Mouse (Mus musculus) cerebellum, postnatal 10 days (tissue): ENCODE data around the gene Bloc1s1.

Experiments used
- DNase-seq, 2 experiments: peaks; one replicate each; pipeline ENCODE4 v3.0.0; 2021; ENCODE audit warnings: mixed read lengths in 2 of 2

Gene Bloc1s1

DNA sequence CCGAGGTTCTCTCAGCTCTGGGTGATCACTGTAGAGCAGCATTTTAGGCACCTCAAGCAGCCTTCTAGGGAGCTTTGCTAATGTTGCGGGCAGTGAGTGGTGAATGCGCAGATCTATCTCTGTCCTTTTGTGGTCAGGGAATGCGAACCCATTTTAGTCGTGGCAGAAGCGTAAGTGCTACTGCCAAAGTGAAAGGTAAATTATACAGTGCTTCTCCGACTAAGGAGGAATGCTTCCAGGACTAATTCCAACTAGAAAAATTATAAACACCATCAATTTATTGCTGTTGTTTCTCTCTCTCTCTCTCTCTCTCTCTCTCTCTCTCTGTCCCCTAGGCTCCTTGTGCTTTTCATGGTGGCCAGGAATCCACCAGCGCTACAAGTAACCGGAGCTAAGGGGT is at the start of gene Bloc1s1:
Bloc1s1 (minus strand) TSS at position 101 of the 400 bp plus-strand sequence.
- DNase-seq, result no peak

DNA sequence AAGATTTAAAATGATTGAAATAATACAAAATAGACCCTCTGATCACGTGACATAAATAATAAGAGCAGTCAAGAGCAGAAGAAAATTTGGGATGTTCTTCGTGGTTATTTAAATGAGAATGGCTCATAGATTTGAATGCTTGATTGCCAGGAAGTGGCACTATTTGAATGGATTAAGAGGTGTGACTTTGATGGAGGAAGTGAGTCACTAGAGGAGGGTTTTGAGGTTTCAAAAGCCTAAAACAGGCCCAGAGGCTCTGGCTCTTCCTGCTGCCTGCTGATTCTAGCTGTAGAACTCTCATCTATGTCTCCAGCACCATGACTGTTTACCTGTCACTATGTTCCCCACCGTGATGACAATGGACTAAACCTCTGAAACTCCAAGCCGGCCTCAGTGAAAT is 49.0 kb upstream of the Bloc1s1 start:
- DNase-seq, result no peak

DNA sequence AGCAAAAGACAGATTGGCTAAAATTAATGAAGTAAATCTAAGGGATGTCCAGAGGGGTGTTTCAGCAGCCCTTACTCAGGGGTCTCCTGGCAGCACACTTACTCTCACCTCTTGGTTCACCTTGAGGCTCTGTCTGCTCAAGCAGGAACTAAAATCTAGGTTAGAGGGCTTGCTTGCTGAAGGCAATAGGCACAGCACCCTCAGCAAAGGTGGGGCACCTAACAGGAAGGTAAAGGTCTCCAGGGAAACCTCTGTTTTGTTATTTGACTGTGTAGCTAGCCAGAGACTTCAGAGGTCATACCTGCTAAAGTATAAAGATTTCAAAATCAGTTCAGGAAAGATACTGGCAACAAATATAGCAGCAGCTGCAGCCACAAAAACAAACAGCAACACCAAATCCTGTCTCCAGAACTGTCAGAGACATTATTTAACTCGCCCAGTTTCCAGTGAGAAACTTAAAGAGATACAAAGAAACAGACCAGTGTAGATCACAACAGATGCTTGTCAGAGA is 47.0 kb upstream of the Bloc1s1 start:
- no peak for DNase-seq

DNA sequence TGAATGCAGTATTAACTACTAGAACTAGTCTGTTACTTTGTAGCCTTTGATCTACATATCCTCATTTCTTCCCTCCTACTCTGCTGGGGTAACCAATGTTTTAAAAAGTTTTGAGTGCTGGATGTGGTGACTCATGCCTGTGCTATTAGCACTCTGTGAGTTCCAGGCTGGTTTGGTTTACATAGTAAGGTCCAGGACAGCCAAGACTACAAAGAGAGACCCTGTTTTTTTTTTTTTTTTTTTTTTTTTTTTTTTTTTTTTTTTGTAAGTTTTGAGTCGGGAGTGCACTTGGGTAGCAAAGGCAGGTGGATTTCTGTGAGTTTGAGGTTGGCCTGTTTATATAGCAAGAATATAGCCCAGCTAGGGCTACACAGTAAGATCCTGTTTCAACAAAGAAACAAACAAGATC is 44.5 kb upstream of the Bloc1s1 start:
- DNase-seq, result no peak

DNA sequence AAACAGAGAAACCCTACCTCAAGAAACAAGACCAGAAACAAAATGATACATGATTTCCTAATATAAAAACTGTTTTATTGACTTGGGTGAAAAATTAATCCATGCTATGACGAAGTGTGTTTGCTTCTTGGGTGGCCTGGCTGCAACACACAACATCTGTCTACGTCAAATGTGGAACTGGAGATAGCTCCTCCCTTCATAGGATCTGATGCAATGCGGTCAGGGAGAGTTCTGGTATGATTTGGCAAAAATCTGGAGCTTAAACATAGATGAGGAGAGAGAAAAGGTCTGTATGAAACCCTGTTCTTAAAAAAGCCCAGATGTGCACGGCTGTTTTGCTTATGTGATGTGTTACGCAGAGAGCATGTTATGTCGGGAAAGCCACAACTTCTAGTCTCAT is 42.0 kb upstream of the Bloc1s1 start:
- no peak for DNase-seq

DNA sequence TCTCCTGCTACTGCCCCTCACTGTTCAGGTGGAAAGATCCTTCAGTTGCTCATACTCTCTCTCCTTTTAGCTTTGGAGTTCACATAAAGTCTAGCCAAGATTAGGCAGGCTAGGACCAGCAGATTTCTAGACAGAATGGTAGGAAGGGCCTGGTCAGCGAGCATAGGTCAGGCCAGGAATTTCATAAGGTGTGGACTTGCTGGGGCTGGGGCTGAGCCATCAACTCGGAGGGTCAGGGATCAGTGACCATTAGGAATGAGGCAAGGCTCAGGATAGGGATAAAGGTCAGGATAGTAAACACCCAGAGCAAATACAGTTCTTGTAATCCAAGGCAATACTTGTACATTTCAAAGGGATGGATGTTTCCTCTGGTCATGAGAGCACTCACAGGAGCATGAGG is 41.1 kb upstream of the Bloc1s1 start:
- no peak for DNase-seq

DNA sequence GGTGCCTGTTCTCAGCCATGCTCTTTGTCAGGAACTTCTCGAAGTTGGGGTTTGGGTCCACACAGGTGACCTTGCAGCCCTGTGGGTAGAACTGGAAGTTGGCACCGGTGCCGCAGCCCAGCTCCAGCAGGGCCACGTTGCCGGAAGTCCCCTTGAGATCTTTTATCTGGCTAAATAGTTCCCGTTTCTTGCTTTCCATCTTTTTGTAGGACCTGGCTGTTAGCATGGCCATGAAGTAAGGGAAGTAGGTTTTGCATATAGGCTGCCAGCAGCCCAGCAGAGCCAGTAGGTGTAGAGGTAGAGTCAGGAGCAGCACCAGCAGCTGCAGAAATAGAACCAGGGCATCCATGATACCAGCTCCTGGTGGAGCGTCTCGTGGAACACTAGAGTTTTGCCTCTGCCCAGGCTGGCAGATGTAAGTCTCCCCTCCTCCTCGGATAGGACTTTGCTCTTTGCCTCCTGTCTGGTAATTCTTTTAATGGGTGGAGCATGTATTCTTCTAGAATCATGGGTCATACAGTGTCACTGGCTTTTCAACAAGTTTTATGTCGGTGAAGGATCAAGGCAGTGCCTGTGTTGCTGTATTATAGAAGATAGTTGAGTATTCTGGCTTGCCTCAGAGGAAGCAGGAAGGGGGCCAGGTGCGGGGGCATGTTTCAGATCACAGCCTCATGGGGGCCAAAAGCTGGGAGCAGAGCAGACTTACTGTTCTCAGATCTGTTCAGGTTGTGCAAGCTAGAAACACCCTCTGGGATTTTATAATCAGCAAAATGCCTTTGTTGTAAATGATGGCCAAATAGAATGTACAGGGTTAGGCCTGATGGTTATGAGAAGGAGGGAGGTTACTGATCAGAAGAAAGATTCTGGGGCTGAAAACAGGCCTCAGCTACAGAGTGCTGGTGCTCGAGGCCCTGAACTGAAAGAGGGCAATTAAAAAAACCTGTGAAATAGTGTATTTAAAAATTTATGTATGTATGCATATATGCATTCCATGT is 37.1 kb upstream of the Bloc1s1 start, which contains the start of gene Mettl7b:
Mettl7b (minus strand) TSS at position 399 of the 995 bp plus-strand sequence.
- no peak for DNase-seq

DNA sequence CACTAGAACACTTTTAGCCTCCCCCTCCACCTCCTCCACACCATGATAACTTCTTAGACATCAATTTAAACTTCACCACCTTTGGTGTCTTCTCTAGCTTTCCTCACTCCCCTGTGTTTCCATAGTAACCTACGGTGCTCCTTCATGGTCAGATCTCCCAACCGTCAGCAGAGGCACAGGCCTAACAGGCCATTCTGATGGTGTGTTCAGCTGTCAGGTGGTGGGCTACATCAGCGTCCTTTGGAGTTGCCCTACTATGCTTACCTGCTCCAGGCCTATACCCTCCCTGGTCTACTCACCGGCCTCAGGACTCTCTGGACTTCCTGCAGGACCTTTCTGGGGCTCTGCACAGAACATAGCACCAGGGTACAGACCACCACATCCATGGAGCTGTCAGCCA is 36.3 kb upstream of the Bloc1s1 start:
- DNase-seq, result no peak

DNA sequence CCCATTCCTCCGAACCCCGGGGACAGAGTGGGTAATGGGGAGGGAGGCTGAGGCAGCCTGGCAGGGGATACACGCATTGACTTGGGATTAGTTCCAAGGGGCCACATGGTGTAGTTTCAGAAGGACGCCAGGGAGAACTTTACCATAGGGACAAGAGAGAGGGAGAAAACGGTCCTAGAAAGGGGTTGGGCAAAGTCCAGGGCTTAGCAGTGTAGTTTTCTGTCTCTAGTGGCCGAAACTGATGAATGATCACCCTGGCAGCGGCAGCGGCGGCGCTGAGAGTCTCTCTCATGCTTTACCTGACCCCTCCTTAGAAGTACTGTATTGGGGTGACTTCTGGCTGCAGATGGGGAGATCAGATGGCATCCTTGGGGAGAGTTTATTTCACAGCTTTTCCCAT is 34.5 kb upstream of the Bloc1s1 start:
- DNase-seq, result no peak

DNA sequence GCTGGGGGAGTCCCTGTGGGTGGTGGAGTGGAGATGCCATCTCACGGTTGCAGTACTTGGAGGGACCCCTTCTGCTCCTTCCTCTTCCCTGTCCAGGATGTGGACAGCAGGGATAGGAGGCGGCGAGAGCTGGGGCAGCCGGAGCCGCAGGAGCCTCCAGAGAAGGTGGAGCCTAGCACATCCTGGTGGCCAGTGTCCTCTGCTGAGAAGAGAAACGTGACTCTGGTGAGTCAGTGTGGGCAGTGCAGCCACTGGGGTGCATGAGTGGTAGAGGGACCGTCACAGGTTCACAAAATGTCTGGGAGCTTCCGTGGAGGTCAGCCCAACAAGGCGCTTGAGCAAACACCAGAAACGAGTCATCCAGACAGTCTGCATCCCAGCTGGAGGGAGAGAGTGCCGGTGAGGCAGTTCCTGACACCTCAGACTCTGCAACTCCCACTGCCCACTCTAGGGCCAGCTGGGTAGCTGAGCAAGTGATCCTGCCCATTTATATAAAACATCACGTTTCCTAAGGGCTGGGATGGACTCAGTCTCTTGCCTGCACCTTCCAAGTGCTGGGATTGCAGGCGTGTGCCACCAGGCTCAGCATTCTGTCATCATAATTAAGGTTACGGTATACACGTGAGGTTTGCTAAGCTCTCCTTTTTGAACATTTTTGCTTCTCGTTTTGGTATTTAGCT is 26.5 kb upstream of the Bloc1s1 start:
- no peak for DNase-seq

DNA sequence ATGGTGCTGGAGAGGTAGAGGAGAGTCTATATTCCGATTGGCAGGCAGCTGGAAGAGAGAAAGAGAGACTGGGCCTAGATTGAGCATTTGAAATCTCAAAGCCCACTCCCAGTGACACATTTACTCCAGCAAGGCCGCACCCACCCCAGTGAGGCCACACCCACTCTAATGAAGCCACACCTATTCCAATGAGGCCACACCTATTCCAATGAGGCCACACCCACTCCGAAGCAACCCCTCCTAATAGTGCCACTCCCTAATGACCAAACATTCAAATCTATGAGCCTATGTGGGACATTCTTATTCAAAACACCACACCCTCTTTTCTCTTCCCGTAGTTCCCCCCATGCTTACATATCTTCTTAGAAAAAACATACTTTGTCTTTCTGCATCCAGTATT is 23.7 kb upstream of the Bloc1s1 start:
- DNase-seq, result no peak

DNA sequence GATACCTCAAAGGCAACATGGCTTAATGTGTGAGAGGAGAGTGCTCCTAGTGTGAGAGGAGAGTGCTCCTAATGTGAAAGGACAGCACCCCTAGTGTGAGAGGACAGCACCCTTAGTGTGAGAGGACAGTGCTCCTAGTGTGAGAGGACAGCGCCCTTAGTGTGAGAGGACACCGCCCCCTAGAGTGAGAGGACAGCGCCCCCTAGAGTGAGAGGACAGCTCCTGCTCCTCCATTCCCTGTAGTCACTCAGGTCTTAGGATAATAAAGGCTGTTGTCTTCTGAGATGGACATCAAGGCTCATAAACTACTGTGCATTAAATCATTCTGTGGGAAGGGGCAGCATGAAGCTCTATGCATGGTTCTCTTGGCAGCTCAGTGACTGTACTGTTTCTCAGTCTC is 21.8 kb upstream of the Bloc1s1 start:
- peak; percentile 78 to 79 for DNase-seq

DNA sequence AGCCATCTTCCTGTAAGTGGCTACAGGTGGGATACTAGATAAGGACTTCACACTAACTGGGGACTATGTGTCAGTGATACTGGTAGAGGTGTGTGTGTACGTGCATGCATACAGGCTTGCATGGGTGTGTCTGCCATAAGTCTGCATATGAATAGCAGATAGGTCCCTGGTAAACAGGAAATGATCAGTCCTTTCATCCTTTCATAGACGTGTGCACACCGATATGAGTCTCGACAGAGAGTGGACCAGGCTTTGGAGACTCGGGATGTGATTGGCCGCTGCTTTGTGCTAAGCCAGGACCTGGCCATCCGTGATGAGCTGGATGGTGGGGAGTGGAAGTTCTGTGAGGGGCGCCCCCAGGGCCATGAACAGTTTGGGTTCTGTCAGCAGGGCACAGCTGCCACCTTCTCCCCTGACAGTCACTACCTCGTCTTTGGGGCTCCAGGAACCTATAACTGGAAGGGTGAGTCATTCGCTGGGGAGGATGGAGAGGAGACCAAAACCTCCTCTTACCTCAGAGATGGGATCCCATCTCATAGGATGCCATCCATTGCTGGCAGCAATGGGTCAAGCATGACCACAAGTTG is 16.7 kb upstream of the Bloc1s1 start:
- DNase-seq, result no peak

DNA sequence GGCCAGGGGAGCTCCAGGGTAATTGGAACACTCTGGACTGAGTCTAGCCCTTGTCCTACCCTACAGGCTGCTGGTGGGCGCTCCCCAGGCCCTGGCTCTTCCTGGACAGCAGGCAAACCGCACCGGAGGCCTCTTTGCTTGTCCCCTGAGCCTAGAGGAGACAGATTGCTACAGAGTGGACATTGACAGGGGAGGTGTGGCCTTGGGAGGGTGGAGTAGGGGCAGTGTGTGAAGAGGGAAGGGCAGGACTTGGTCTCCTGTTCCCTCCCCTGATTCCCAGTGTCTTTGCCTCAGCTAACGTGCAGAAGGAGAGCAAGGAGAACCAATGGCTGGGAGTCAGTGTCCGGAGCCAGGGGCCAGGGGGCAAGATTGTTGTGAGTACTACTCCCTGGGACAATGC is 15.1 kb upstream of the Bloc1s1 start:
- peak; percentile 50 to 58 for DNase-seq

DNA sequence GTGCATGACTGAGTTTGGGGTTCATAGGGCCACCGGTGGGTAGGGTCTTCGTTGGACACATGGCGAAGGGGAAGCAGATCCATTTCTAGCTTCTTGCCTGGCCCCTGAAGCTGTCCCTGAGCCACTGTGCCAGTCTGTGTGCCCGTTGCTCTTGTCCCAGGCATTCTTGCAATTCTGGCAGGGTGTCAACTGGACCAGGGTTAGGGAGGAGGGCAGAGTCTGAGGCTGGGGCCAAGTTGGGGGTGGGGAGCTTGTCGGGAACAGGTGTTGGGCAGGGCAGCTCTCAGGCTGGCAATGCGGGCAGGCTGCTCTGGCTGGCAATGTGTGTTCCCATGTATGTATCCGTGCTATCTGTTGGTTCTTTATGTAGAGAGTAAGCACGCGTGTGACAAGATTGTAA is 14.6 kb upstream of the Bloc1s1 start:
- peak; percentile 99 to 100 for DNase-seq

DNA sequence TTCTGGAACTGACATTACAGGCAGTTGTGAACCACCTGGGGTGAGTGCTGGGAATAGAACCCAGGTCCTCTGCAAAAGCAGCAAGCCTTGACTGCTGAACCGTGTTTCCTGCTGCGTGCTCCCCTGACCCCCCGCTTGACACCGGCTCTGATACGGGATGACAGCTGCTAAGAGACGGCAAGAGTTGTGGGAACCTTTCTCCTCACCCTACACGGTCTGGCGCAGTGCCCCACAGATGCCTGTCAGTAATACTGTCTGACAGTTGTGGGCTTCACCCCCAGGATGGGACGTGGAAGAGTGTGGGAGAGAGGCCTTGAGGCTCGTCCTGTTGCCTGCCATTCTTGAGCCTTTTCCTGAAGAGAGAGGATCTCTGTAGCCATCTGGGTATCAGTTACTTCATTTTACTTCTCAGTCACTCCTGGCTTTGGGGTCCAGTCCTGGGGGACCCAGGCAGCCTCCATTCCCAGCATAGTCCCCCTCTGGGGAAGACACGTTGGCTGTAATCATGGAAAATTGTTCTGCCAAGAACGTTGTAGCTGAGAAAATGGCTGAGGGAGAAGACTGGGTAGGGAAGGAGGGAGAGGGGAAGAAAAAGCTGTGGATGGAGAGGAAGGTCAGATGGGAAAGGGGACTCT is 14.0 kb upstream of the Bloc1s1 start:
- peak; percentile 73 to 75 for DNase-seq

DNA sequence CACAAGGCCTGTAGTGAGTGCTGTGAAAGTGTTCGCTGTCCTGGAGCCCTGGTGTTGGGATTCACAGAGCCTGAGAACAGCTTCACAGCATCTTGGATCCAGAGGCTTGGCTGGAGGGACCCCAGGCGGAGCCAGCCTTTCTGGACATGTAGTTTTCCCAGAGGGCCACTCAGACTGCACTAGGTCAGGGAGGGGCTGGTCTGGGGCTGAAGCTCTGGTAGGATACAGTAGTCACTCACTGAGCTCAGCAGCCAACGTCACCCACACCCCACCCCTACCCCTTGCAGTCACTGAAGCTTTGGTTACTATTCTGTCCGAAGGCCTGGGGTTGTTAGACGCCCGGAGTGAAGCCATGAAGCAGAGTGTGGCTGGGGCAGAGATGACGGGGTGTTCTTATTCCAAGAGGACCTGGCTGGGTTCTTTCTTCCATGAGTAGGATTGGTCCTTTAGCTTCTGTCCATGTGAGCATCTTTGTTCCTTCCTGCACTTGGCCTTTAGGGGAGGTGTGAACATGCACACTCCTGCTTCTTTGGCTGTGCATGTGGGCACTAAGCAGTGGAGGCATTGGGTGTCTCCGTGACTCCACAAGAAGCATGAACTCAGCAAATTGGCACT is 12.1 kb upstream of the Bloc1s1 start:
- DNase-seq, result peak; percentile 60 to 62

DNA sequence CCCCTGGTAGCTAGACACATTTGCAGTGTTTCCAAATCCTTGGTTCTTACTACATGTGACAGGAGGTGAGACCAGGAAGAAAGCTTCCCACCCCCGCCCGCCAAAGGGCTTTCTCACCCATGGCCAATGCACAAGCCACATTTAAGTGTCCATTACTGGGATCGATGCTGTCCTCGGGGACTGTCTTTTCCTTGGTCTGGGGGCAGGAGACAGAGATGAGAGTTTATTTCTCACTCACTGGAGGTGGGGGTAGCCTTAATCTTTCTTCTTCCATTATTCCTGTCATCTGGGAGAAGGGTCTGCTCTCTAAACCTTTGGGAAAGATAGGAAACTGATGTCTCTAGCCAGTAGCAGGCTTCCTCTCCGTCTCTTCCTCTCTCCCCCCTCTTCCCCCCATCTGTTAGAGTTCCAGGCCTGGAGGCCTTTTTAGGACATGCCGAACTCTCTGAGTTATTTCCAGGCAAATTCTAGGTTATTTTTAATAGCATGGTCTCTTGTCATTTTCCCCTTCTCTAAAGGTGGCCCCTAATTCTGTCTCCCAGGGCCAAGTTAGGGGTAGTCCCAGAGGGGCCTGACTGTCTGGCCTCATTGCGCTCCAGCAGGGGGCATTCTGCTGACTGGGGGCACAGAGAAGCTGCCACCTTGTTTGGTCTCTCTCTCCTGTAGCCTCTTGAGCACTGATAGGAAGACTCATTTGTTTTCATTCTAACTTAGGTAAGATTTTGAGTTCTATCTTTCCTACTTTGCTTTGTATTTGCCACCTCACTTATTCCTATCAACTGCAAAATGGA is 11.4 kb upstream of the Bloc1s1 start:
- DNase-seq, result peak; percentile 61 to 65

DNA sequence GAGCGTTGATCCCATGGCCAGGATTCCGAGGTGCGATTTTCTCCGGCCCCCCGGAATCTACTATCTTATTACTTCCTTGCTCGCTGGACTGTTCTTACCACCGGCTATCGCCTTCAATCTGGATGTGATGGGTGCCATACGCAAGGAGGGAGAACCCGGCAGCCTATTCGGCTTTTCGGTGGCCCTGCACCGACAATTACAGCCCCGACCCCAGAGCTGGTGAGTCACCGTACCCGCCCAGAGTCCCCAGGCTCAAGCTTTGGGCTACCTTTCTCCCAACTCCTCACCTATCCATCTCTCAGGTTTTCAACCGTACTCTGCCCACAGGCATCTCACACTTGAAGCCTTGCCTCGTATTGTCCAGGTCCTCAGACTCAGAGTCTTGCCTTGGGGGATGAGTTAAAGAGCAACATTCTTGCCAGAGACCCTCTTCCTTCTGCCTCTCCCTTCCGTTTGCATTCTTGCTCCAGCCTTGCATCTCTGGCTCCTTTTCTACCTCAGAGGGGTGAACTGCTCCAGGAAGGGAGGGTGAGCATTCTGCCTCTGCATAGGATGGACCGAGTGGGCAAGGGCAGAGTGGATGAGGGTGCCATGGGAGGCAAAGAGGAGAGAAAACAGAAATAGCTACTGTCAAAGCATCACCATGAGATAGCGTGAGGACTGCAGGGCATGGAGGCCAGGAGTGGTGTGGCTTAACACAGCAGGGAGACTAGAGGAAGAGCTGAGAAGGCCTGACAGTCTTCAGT is 10.3 kb upstream of the Bloc1s1 start:
- peak; percentile 45 to 62 for DNase-seq

DNA sequence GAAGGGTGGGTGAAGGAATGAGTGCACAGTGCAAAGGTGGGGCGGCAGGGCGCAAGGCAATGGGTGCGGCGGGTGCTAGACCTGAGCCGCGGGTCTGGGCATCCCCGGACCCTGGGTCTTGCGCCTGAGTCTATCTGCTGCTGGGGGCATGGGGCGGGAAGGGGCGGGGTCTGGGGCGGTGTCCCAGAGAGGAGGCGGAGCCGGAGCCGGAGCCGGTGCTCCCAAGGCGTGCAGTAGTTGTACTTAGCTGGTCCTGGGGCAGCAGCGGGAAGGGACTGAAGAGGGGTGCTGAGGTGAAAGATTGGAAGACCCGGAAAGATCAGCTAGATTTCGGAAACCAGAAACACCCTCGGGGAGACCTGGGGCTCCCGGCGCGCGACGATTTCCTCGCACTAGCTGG is 9.7 kb upstream of the Bloc1s1 start, which contains the start of gene Itga7:
Itga7 (plus strand) TSS at position 245 of the 400 bp plus-strand sequence.
- DNase-seq, result peak; percentile 83 to 86

DNA sequence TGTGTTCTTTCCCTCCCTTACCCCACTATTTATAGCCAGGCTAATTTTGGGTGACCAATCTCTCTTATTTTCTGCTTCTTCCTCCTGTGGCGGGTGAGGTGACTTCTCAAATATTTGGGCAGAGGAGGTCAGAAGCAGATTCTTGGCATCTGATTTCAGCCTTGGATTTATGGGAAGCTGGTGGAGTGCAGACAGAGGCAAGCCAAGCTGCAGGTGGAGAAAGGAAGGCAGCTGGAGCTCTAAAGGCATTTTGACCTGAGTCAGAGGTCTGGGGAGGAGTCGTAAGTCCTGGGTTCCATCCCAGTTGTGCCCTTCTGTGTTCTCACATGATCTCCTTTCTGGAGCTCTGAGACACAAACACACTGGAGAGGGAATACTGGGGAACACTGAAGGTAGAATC is 7.6 kb upstream of the Bloc1s1 start:
- no peak for DNase-seq
